In the genomic region with DNA sequence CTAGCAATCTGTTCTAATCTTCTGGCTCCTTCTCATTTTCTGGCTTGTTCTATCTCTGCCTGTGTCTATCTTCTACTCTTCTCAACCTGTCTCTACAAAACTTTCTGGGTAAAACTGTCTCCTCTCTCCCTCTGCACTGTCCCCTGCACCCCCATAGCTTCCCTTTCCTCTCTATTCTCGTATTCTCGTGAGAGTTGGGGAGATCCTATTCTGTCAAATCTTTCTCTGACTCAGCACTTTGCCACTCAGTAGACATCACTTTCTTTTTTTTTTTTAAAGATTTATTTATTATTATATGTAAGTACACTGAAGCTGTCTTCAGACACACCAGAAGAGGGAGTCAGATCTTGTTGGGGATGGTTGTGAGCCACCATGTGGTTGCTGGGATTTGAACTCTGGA, we compare ENCODE assay signal across 19 mouse cellular contexts. TPM values are rescaled to one million over a fixed set of nuclear protein-coding genes. Genes with fewer than 3 reads are reported as not detected.
DNase-seq lines count a peak whose midpoint lies in the region; ATAC-seq and TF ChIP-seq lines count a peak whose summit lies in the region.
"Not testable (repeated sequence)": the region's sequence is repeated elsewhere in the genome, so short reads cannot be mapped to it uniquely, and the experiment has no call there.
"Had no signal": no experiment of that assay in that cellular context is flagged by ENCODE, and none has a peak within 500 bp of the region (broad histone marks: within the 10 kb centered on the region; RNA-seq: fewer than 3 reads in every experiment).

No protein-coding gene starts in this region.

- H3K27ac ChIP-seq in MEL (ENCODE audit: control insufficient read depth, low read depth, low read length), result peak overlapping the region; percentile 98
- H3K27ac ChIP-seq in liver, embryonic 11.5 days (ENCODE audit: low read depth, low read length), result peak overlapping the region; percentile 52
- H3K27ac ChIP-seq in liver, embryonic 12.5 days, result peak overlapping the region; percentile 77
- H3K27ac ChIP-seq in liver, embryonic 13.5 days, result peak overlapping the region; percentile 71
- H3K27ac ChIP-seq in liver, embryonic 14.5 days, result peak overlapping the region; percentile 44
- peak overlapping the region; percentile 60 for H3K27ac ChIP-seq in liver, embryonic 15.5 days (replicated peaks)

- H3K4me2 ChIP-seq in liver, embryonic 11.5 days; liver, embryonic 12.5 days; liver, embryonic 13.5 days; liver, embryonic 14.5 days (ENCODE audit: low read depth); liver, embryonic 15.5 days: not testable (repeated sequence)

- not testable (repeated sequence) for ATAC-seq in liver, embryonic 11.5 days (replicated peaks; ENCODE audit: low FRiP score); liver, embryonic 12.5 days; liver, embryonic 13.5 days (ENCODE audit: low read depth); liver, embryonic 14.5 days (ENCODE audit: insufficient read depth); liver, embryonic 15.5 days (ENCODE audit: insufficient read depth)

- not testable (repeated sequence) for H3K9me3 ChIP-seq in MEL (replicated peaks; ENCODE audit: insufficient read depth, low read length); liver, embryonic 11.5 days (ENCODE audit: control insufficient read depth, low read length); liver, embryonic 12.5 days (replicated peaks); liver, embryonic 13.5 days (replicated peaks); liver, embryonic 14.5 days (ENCODE audit: control insufficient read depth, low read length); liver, embryonic 15.5 days (replicated peaks)

- TF ChIP-seq RAD21 in MEL (IDR thresholded peaks at IDR 0.05; ENCODE audit: low read depth, low read length), result not testable (repeated sequence)

- H3K79me2 ChIP-seq in MEL (ENCODE audit: control insufficient read depth, insufficient read depth, low read length, poor library complexity), result peaks cover 28% of the 10 kb centered on the region

- not testable (repeated sequence) for TF ChIP-seq POLR2A in MEL (IDR thresholded peaks at IDR 0.05; ENCODE audit: control insufficient read depth in 1 of 2, insufficient read depth in 1 of 2, low read depth in 1 of 2, low read length in 2 of 2, poor library complexity in 1 of 2)

- H3K4me3 ChIP-seq in MEL (ENCODE audit: control insufficient read depth in 1 of 2, insufficient read depth in 1 of 2, low read depth in 2 of 2, low read length in 2 of 2); liver, embryonic 11.5 days (ENCODE audit: low read depth, low read length); liver, embryonic 12.5 days; liver, embryonic 13.5 days (replicated peaks); liver, embryonic 14.5 days (ENCODE audit: insufficient read depth in 1 of 2, low read depth in 2 of 2, low read length in 2 of 2); liver, embryonic 15.5 days (replicated peaks): not testable (repeated sequence)

- peaks cover 3 to 38% of the 10 kb centered on the region in 2 experiments for H3K36me3 ChIP-seq in MEL (ENCODE audit: control insufficient read depth in 1 of 2, insufficient read depth in 2 of 2, low read length in 2 of 2)
- H3K36me3 ChIP-seq in liver, embryonic 11.5 days (ENCODE audit: control insufficient read depth, insufficient read depth, low read length); liver, embryonic 12.5 days; liver, embryonic 13.5 days; liver, embryonic 14.5 days (replicated peaks; ENCODE audit: control insufficient read depth, insufficient read depth, low read depth); liver, embryonic 15.5 days (replicated peaks): not testable (repeated sequence)

- H3K27me3 ChIP-seq in MEL (ENCODE audit: control insufficient read depth in 1 of 2, insufficient read depth in 2 of 2, low read length in 2 of 2); liver, embryonic 11.5 days (replicated peaks; ENCODE audit: control insufficient read depth, insufficient read depth, low read length); liver, embryonic 12.5 days (replicated peaks); liver, embryonic 13.5 days; liver, embryonic 14.5 days (ENCODE audit: control insufficient read depth, insufficient read depth, low read length); liver, embryonic 15.5 days: not testable (repeated sequence)

- DNase-seq in MEL (ENCODE audit: low read depth, low spot score) (peak; percentile 84), MEL-GATA-1-ER (ENCODE audit: extremely low read depth, low read depth) (peak; percentile 40)
- DNase-seq in liver, embryonic 11.5 days (ENCODE audit: low spot score); liver, embryonic 14.5 days (ENCODE audit: low read depth in 3 of 3, low spot score in 3 of 3): not testable (repeated sequence)
- DNase-seq in liver, embryonic 13.5 days, result peak; percentile 6

- not testable (repeated sequence) for TF ChIP-seq EP300 in MEL (IDR thresholded peaks at IDR 0.05; ENCODE audit: low read depth in 1 of 2, low read length in 2 of 2); liver, embryonic 14.5 days (IDR thresholded peaks at IDR 0.05; ENCODE audit: low read depth)

- 63% methylated on average over 2 of the region's 2 CpGs for WGBS in liver, embryonic 11.5 days
- WGBS in liver, embryonic 12.5 days (ENCODE audit: insufficient replicate concordance), result 58% methylated on average over 2 of the region's 2 CpGs
- WGBS in liver, embryonic 13.5 days (ENCODE audit: insufficient replicate concordance), result 32% methylated on average over 2 of the region's 2 CpGs
- 41% methylated on average over 2 of the region's 2 CpGs for WGBS in liver, embryonic 14.5 days (ENCODE audit: insufficient replicate concordance)
- 27% methylated on average over 2 of the region's 2 CpGs for WGBS in liver, embryonic 15.5 days (ENCODE audit: insufficient replicate concordance)

- not testable (repeated sequence) for TF ChIP-seq CTCF in MEL (IDR thresholded peaks at IDR 0.05 in 2 of 3, conservative IDR thresholded peaks at IDR 0.05 in 1 of 3; ENCODE audit: control insufficient read depth in 1 of 3, insufficient read depth in 1 of 3, low read depth in 2 of 3, low read length in 3 of 3, poor library complexity in 1 of 3, severe bottlenecking in 1 of 3); liver, embryonic 14.5 days (IDR thresholded peaks at IDR 0.05; ENCODE audit: low read depth)

- peak overlapping the region; percentile 44 for H3K9ac ChIP-seq in MEL (ENCODE audit: control insufficient read depth, low read depth, low read length, poor library complexity, severe bottlenecking)
- H3K9ac ChIP-seq in liver, embryonic 11.5 days (ENCODE audit: low read depth, low read length); liver, embryonic 12.5 days; liver, embryonic 13.5 days; liver, embryonic 14.5 days (replicated peaks); liver, embryonic 15.5 days: not testable (repeated sequence)

- H3K4me1 ChIP-seq in MEL (ENCODE audit: control insufficient read depth in 1 of 2, insufficient read depth in 2 of 2, low read length in 2 of 2), result peaks cover 9 to 29% of the 10 kb centered on the region in 2 experiments; a peak in 3 of 4 replicates
- H3K4me1 ChIP-seq in liver, embryonic 11.5 days (replicated peaks; ENCODE audit: control insufficient read depth, insufficient read depth, low read length), result not testable (repeated sequence)
- H3K4me1 ChIP-seq in liver, embryonic 12.5 days, result peaks cover 38% of the 10 kb centered on the region
- peaks cover 35% of the 10 kb centered on the region for H3K4me1 ChIP-seq in liver, embryonic 13.5 days (replicated peaks)
- H3K4me1 ChIP-seq in liver, embryonic 14.5 days (replicated peaks; ENCODE audit: control insufficient read depth in 2 of 2, insufficient read depth in 2 of 2, low read length in 1 of 2), result peaks cover 3 to 17% of the 10 kb centered on the region in 2 experiments
- peaks cover 35% of the 10 kb centered on the region for H3K4me1 ChIP-seq in liver, embryonic 15.5 days (replicated peaks)

RNA-seq across cellular contexts. Expression of a gene that starts 2.0 kb away (rescaled TPM):
- total RNA-seq in MEL (2012; rRNA removed), result 160 and 170 TPM in 2 replicates
- polyA plus RNA-seq in MEL (2012; ENCODE audit: insufficient read depth in 1 of 2, insufficient read length in 2 of 2, low read depth in 1 of 2, low replicate concordance in 2 of 2, missing spikeins in 1 of 2), result 100 to 1,000 TPM; 205 to 282 TPM
- polyA plus RNA-seq in liver, embryonic 11.5 days (2014; fragmentation: Nextera tagmentation; extraction: Ambion mirVana), result 234 and 244 TPM in 2 replicates
- 142 and 150 TPM in 2 replicates for polyA plus RNA-seq in liver, embryonic 12.5 days (2016; fragmentation: Nextera tagmentation; extraction: Ambion mirVana)
- polyA plus RNA-seq in liver, embryonic 13.5 days (2015; fragmentation: Nextera tagmentation; extraction: Ambion mirVana), result 121 and 143 TPM in 2 replicates
- polyA plus RNA-seq in liver, embryonic 14.5 days (2012; rRNA removed), result 30.5 and 40.0 TPM in 2 replicates
- 89.6 and 90.7 TPM in 2 replicates for polyA plus RNA-seq in liver, embryonic 14.5 days (2014; fragmentation: Nextera tagmentation; extraction: Ambion mirVana)
- polyA plus RNA-seq in liver, embryonic 15.5 days (2015; fragmentation: Nextera tagmentation; extraction: Ambion mirVana), result 63.9 and 71.4 TPM in 2 replicates

RNA-seq across cellular contexts. Expression of a gene that starts 24.1 kb away (rescaled TPM):
- 5.0 and 7.3 TPM in 2 replicates for total RNA-seq in MEL (2012; rRNA removed)
- polyA plus RNA-seq in MEL (2012; ENCODE audit: insufficient read depth in 1 of 2, insufficient read length in 2 of 2, low read depth in 1 of 2, low replicate concordance in 2 of 2, missing spikeins in 1 of 2), result 1 to 10 TPM in 1 of 2 experiments, not detected in 1; 9.0 TPM
- polyA plus RNA-seq in liver, embryonic 11.5 days (2014; fragmentation: Nextera tagmentation; extraction: Ambion mirVana), result 4.6 and 5.3 TPM in 2 replicates
- polyA plus RNA-seq in liver, embryonic 12.5 days (2016; fragmentation: Nextera tagmentation; extraction: Ambion mirVana), result 2.6 and 2.7 TPM in 2 replicates
- polyA plus RNA-seq in liver, embryonic 13.5 days (2015; fragmentation: Nextera tagmentation; extraction: Ambion mirVana), result 1.8 and 2.4 TPM in 2 replicates
- polyA plus RNA-seq in liver, embryonic 14.5 days (2012; rRNA removed), result 0.84 and 0.86 TPM in 2 replicates
- 1.8 and 2.2 TPM in 2 replicates for polyA plus RNA-seq in liver, embryonic 14.5 days (2014; fragmentation: Nextera tagmentation; extraction: Ambion mirVana)
- polyA plus RNA-seq in liver, embryonic 15.5 days (2015; fragmentation: Nextera tagmentation; extraction: Ambion mirVana), result 1.5 and 1.6 TPM in 2 replicates
- total RNA-seq: G1E had no signal

RNA-seq across cellular contexts. Expression of a gene that starts 45.3 kb away (rescaled TPM):
- 0.04 TPM in 1 of 2 replicates, not detected in the other for total RNA-seq in MEL (2012; rRNA removed)
- polyA plus RNA-seq in MEL (2012; ENCODE audit: insufficient read depth in 1 of 2, insufficient read length in 2 of 2, low read depth in 1 of 2, low replicate concordance in 2 of 2, missing spikeins in 1 of 2), result not detected
- polyA plus RNA-seq in liver, embryonic 11.5 days (2014; fragmentation: Nextera tagmentation; extraction: Ambion mirVana), result not detected in 2 replicates
- not detected in 2 replicates for polyA plus RNA-seq in liver, embryonic 12.5 days (2016; fragmentation: Nextera tagmentation; extraction: Ambion mirVana)
- not detected in 2 replicates for polyA plus RNA-seq in liver, embryonic 13.5 days (2015; fragmentation: Nextera tagmentation; extraction: Ambion mirVana)
- polyA plus RNA-seq in liver, embryonic 14.5 days (2012; rRNA removed), result not detected in 2 replicates
- polyA plus RNA-seq in liver, embryonic 14.5 days (2014; fragmentation: Nextera tagmentation; extraction: Ambion mirVana), result not detected in 2 replicates
- polyA plus RNA-seq in liver, embryonic 15.5 days (2015; fragmentation: Nextera tagmentation; extraction: Ambion mirVana), result not detected in 2 replicates
- total RNA-seq: adrenal gland, adult 18-20 months; adrenal gland, adult 2 months; adrenal gland, adult 8-10 months; adrenal gland, postnatal 10 days; adrenal gland, postnatal 14 days; adrenal gland, postnatal 25 days; adrenal gland, postnatal 36 days; adrenal gland, postnatal 4 days had no signal
- polyA plus RNA-seq: activated CD4-positive, CD25-positive, alpha-beta regulatory T cell, adult 4 months; adrenal gland, adult 2 months; CD4-positive, CD25-positive, alpha-beta regulatory T cell, adult 4 months; cerebellum, adult 2 months; G1E had no signal

Comparison
In these comparisons a context has a peak if more than half of its experiments do, and no peak if none do; other contexts are left out.
1. H3K27ac ChIP-seq: peak in every context shown above with its lines; median percentile 98 in MEL; 77 in liver, embryonic 12.5 days; 71 in liver, embryonic 13.5 days; 60 in liver, embryonic 15.5 days; 52 in liver, embryonic 11.5 days; 44 in liver, embryonic 14.5 days.